Mouse (Mus musculus): ENCODE measurements around the gene Fah.

DNA sequence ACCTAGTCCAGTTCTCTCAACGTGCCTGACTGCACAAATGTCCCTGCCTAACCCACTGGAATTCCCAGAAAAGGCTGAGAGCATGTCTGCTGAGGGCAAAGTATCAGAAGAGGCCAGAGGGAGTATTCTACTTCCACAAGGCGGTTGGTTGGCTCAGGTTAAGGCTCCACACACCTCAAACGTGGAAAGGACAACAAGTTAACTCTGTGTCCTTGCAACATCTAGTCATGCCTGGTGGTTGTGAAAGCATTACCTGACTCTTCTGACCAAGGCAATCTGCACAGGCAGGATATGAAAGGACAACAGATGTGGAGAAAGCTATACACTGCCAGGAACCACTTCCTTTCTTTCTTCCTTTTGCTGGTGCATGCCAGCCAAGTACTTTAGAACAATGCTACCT lies 2.0 kb downstream of the Fah start:
- TF ChIP-seq POLR2A (IDR thresholded peaks at IDR 0.05; ENCODE audit: extremely low read depth, insufficient read depth, low read length) (no peak), CTCF (IDR thresholded peaks at IDR 0.05; ENCODE audit: extremely low read depth, insufficient read depth, low read length) (no peak)

Measured in cortical plate, adult 2 months (tissue).